Mouse (Mus musculus) heart, postnatal 0 days (tissue): Measurements from ENCODE around the gene Fam172a. TPM values are rescaled to one million over a fixed set of nuclear protein-coding genes. Genes with fewer than 3 reads are reported as not detected.

Experiments used
- ATAC-seq: fragments of 200-750 bp; cut with Nextera tagmentation; 2 replicates; pipeline ENCODE4 v1.8.0; 2017; ENCODE audit warnings: low read depth, moderate number of reproducible peaks, moderate library complexity; ENCODE audit not compliant: insufficient read depth
- DNase-seq: peaks from one replicate; pipeline ENCODE4 v3.0.0-alpha.2; 2016; ENCODE audit warnings: low spot score
- H3K27ac ChIP-seq: fragments of 300-500 bp; sonication (generic); 2 replicates; pipeline ENCODE4 v1.5.1; 2014; ENCODE audit warnings: low read depth, mild to moderate bottlenecking
- H3K27me3 ChIP-seq: fragments of 300-500 bp; sonication (generic); 2 replicates; pipeline ENCODE4 v1.6.1; 2014; ENCODE audit warnings: low read length, mixed read lengths; ENCODE audit not compliant: control insufficient read depth, insufficient read depth
- H3K36me3 ChIP-seq: fragments of 300-500 bp; sonication (generic); replicated peaks from 2 replicates; pipeline ENCODE4 v1.6.1; 2014; ENCODE audit warnings: low read length, mixed read lengths; ENCODE audit not compliant: control insufficient read depth, insufficient read depth
- H3K4me1 ChIP-seq: fragments of 300-500 bp; sonication (generic); 2 replicates; pipeline ENCODE4 v1.6.1; 2014; ENCODE audit warnings: antibody characterized with exemption; ENCODE audit not compliant: control insufficient read depth, insufficient read depth
- H3K4me2 ChIP-seq: fragments of 300-500 bp; sonication (generic); 2 replicates; pipeline ENCODE4 v1.6.1; 2014; ENCODE audit warnings: low read depth, mild to moderate bottlenecking, low read length, moderate library complexity
- H3K4me3 ChIP-seq: fragments of 300-500 bp; sonication (generic); 2 replicates; pipeline ENCODE4 v1.5.1; 2014; ENCODE audit warnings: low read depth, low read length
- H3K9ac ChIP-seq: fragments of 300-500 bp; sonication (generic); replicated peaks from 2 replicates; pipeline ENCODE4 v1.6.1; 2014; ENCODE audit warnings: low read depth, low read length, mixed read lengths
- H3K9me3 ChIP-seq: fragments of 300-500 bp; sonication (generic); replicated peaks from 2 replicates; pipeline ENCODE4 v1.6.1; 2016; ENCODE audit warnings: low read length; ENCODE audit not compliant: control insufficient read depth
- CTCF ChIP-seq: IDR thresholded peaks from 2 replicates; pipeline ENCODE4 v1.5.1; 2016; ENCODE audit warnings: antibody characterized with exemption, control low read depth, low read depth
- EP300 ChIP-seq: IDR thresholded peaks from 2 replicates; pipeline ENCODE4 v1.6.1; 2016; ENCODE audit warnings: antibody characterized with exemption, low read depth
- whole genome bisulfite sequencing: fragments of 180-500 bp; shearing (Covaris S2); extraction: QIAGEN DNeasy Blood & Tissue Kit; methylation state at CpG from one replicate; pipeline ENCODE4 v1.1.7; 2014; 5-methylcytosine and 5-hydroxymethylcytosine counted together
- polyA plus RNA-seq: library from polyadenylated mRNA; unstranded; fragments of >200 nt; fragmentation: Nextera tagmentation; extraction: Ambion mirVana; gene quantifications from 2 replicates; pipeline ENCODE4 v1.2.1, GENCODE M21; 2015
- total RNA-seq: library from RNA; depleted of rRNA; stranded (reverse); fragments of >200 nt; gene quantifications from 2 replicates; pipeline ENCODE4 v1.2.3, GENCODE M21; 2014; ENCODE audit warnings: low replicate concordance

Fam172a gene
- total and polyA plus RNA-seq, 2 experiments from 2014 or later = 11.2 to 14.8 TPM

DNA sequence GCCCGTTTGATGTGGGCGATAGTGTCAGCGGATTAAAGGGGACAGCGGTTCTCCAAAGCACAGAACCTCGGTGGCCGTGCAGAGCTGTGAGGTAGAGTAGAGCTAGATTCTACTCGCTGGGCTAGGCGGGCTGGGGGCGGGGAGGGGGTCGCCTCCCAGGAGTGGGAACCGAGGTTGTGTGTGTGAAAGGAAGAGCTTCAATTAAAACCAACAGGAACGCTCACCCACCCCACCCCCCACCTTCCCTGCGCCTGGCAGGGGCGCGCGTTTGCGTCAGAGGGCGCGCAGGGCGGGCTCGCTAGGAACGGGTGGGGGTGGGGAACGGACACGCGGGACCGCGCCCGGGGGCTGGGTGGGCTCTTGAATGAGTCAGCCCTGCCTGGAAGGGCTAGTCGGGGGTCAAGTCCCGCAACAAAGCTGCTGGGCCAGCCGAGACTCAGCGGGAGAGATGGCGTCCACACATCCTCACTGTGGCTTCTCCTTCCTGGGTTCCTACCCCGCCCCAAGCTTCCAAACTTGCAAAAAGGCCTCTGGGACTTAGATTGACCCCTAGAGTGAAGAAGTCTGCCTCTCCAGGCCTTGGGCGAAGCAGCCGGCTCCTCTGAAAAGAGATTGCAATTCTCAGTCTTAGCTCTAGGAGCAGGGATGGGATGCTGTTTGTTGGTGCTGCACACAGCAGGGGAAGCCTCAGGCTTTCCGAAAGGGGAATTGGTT is 501.7 kb downstream of the Fam172a start:
- Histone ChIP-seq H3K36me3 (no peaks in the 10 kb centered on the region), H3K9me3 (no peaks in the 10 kb centered on the region), H3K27ac (peak overlapping the region; percentile 65), H3K4me2 (peak overlapping the region; percentile 99), H3K4me1 (peaks cover 8% of the 10 kb centered on the region; the same call in 1 of the 2 replicates), H3K9ac (peak overlapping the region; percentile 36), H3K4me3 (peak overlapping the region; percentile 73), H3K27me3 (peaks cover 50% of the 10 kb centered on the region)
- ATAC-seq (peak; percentile 31), DNase-seq (peak; percentile 22)
- under 1% methylated on average over 31 of the region's 37 CpGs for WGBS
- TF ChIP-seq CTCF = 0 out of 2 replicates have a peak, but pooled peaks have one; percentile 10
- TF ChIP-seq EP300 = no peak

DNA sequence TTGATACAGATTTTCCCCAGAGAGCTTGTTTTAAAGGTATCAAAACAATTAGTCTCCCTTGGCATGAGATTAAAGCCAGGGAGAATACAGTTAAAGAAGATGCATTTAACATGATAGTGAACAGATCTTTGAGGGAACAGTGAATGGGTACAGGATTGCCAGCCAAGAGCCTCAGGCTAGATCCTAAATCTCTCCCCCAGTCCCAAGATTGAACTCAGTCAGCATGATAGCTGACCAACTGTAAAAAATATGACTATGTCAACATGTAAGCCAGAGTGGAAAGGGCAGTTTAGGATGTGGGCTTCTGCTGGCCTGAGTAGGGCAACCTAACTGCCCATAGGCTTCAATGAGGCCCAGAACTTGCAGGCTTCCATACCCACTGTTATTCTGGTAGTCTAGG is 503.6 kb downstream of the Fam172a start:
- Histone ChIP-seq H3K36me3 (no peaks in the 10 kb centered on the region), H3K4me1 (peaks cover 10% of the 10 kb centered on the region; the same call in 1 of the 2 replicates), H3K4me3 (no peak overlapping the region), H3K9me3 (no peaks in the 10 kb centered on the region), H3K4me2 (no peak overlapping the region), H3K27ac (no peak overlapping the region), H3K27me3 (peaks cover 67% of the 10 kb centered on the region), H3K9ac (no peak overlapping the region)
- TF ChIP-seq CTCF (no peak), EP300 (no peak)
- ATAC-seq (no peak), DNase-seq (no peak)

DNA sequence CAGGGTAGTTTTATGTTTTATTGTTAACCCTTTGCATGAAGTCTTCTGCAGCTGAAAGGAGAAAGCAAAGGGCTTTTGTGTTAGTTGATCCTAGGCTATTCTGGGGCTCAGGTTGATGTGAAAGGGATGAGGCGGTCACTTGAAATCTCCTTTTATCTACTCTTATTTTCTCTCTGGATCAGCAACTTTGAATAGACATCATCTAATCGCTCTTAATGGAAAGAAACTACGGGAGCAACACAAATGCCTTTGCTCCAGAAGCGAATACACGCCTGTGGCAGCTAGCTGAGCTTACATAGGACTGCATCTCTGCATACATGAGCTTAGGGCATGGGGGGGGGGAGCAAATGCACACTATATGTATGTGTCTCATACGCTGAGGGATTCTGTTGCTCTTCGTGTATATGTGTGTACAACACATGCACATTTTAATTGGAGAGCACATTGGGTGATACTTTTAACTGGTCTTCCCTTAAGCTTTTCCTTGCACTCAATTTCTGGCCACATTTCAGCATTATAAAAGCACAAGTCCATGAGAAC is 505.1 kb downstream of the Fam172a start:
- Histone ChIP-seq H3K4me2 (0 out of 2 replicates have a peak overlapping the region, but pooled peaks have one; percentile 21), H3K27me3 (peaks cover 77% of the 10 kb centered on the region), H3K4me1 (peaks cover 8% of the 10 kb centered on the region; the same call in 1 of the 2 replicates), H3K27ac (no peak overlapping the region), H3K4me3 (no peak overlapping the region), H3K9ac (no peak overlapping the region), H3K9me3 (no peaks in the 10 kb centered on the region), H3K36me3 (no peaks in the 10 kb centered on the region)
- TF ChIP-seq CTCF (no peak), EP300 (no peak)
- DNase-seq (peak; percentile 2), ATAC-seq (no peak)
- WGBS = 57% methylated on average over 7 of the region's 7 CpGs

GRCm38 (mm10) chr13:78207796-78208645 is 506.2 kb downstream of the Fam172a start:
- Histone ChIP-seq H3K36me3 (no peaks in the 10 kb centered on the region), H3K9ac (no peak overlapping the region), H3K27ac (no peak overlapping the region), H3K4me2 (no peak overlapping the region), H3K4me3 (no peak overlapping the region), H3K9me3 (no peaks in the 10 kb centered on the region), H3K27me3 (peaks cover 78% of the 10 kb centered on the region), H3K4me1 (peaks cover 3% of the 10 kb centered on the region; the same call in 1 of the 2 replicates)
- DNase-seq (no peak), ATAC-seq (no peak)
- 28% methylated on average over 12 of the region's 12 CpGs for WGBS
- TF ChIP-seq CTCF (no peak), EP300 (no peak)

DNA sequence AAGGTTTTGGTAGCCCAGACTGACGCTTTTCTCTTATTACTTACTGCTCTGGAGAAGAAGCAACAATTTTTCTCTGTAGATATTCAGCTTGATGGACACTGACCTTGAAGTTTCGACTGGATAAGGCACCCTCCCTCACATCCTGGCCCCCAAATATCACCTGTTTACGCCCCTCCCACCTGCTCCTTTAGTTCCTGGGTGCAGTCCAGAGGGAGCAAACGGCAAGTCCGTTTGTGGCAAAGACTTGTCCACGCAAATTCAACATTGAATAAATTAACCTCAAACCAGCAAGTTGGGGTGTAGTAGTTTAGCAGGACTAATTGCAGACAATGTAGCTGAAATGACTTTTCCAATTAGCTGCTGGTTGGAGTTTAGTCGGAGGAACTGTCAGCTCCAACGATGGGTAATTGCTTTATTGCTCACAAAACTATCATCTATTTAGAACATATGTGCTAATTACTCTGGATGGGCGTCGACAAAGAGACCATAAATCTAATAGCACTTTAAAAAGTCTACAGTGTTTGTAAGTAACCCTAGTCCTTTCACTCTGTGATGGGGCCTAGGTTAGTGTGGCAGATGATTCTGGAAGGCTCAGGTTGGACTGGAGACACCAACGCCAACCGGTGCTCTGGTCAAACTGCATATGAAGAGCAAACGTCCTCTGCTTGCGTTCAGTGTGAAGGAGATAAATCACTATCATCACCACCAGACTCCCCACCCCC is 507.0 kb downstream of the Fam172a start:
- Histone ChIP-seq H3K9me3 (no peaks in the 10 kb centered on the region), H3K36me3 (no peaks in the 10 kb centered on the region), H3K4me2 (no peak overlapping the region), H3K9ac (no peak overlapping the region), H3K27ac (no peak overlapping the region), H3K27me3 (peaks cover 80% of the 10 kb centered on the region), H3K4me1 (peaks cover 3% of the 10 kb centered on the region; the same call in 1 of the 2 replicates), H3K4me3 (no peak overlapping the region)
- TF ChIP-seq CTCF (no peak), EP300 (no peak)
- ATAC-seq (no peak), DNase-seq (no peak)
- WGBS = 41% methylated on average over 14 of the region's 14 CpGs
